Mouse (Mus musculus) kidney, embryonic 14.5 days (tissue): ENCODE measurements around the gene Nek11. TPM values are rescaled to one million over a fixed set of nuclear protein-coding genes. Genes with fewer than 3 reads are reported as not detected.

Experiments
- ATAC-seq: fragments of 200-750 bp; cut with Nextera tagmentation; 2 replicates; pipeline ENCODE4 v1.8.0; 2017; ENCODE audit warnings: moderate number of reproducible peaks, mild to moderate bottlenecking, moderate TSS enrichment, moderate library complexity; ENCODE audit not compliant: low FRiP score, low TSS enrichment
- H3K27ac ChIP-seq: fragments of 300-500 bp; sonication (generic); 2 replicates; pipeline ENCODE4 v1.5.1; 2014; ENCODE audit warnings: low read depth, mild to moderate bottlenecking, low read length, moderate library complexity, mixed read lengths
- H3K27me3 ChIP-seq: fragments of 300-500 bp; sonication (generic); 2 replicates; pipeline ENCODE4 v1.6.1; 2014; ENCODE audit warnings: mild to moderate bottlenecking, low read length; ENCODE audit not compliant: control insufficient read depth, insufficient read depth
- H3K36me3 ChIP-seq: fragments of 300-500 bp; sonication (generic); 2 replicates; pipeline ENCODE4 v1.6.1; 2014; ENCODE audit warnings: low read length, mixed read lengths; ENCODE audit not compliant: control insufficient read depth, insufficient read depth
- H3K4me1 ChIP-seq: fragments of 300-500 bp; sonication (generic); 2 replicates; pipeline ENCODE4 v1.6.1; 2014; ENCODE audit warnings: low read length, mixed read lengths; ENCODE audit not compliant: control insufficient read depth, insufficient read depth
- H3K4me2 ChIP-seq: fragments of 300-500 bp; sonication (generic); replicated peaks from 2 replicates; pipeline ENCODE4 v1.6.1; 2014; ENCODE audit warnings: low read depth, mild to moderate bottlenecking, low read length
- H3K4me3 ChIP-seq: fragments of 300-500 bp; sonication (generic); 2 replicates; pipeline ENCODE4 v1.5.1; 2014; ENCODE audit warnings: mild to moderate bottlenecking, low read length
- H3K9ac ChIP-seq: fragments of 300-500 bp; sonication (generic); 2 replicates; pipeline ENCODE4 v1.6.1; 2014; ENCODE audit warnings: low read depth, mild to moderate bottlenecking, low read length, moderate library complexity
- H3K9me3 ChIP-seq: fragments of 300-500 bp; sonication (generic); 2 replicates; pipeline ENCODE4 v1.6.1; 2016; ENCODE audit warnings: low read length; ENCODE audit not compliant: control insufficient read depth
- WGBS: fragments of 180-500 bp; shearing (Covaris S2); extraction: QIAGEN DNeasy Blood & Tissue Kit; methylation state at CpG from one replicate; pipeline ENCODE4 v1.1.7; 2014; 5-methylcytosine and 5-hydroxymethylcytosine counted together
- polyA plus RNA-seq: library from polyadenylated mRNA; unstranded; fragments of >200 nt; fragmentation: Nextera tagmentation; extraction: Ambion mirVana; gene quantifications from 2 replicates; pipeline ENCODE4 v1.2.1, GENCODE M21; 2014

Nek11 gene
- polyA plus RNA-seq, 1 experiment from 2014 or later: 0.49 TPM

GRCm38 (mm10) chr9:105300738-105301325, 94.5 kb downstream of the Nek11 start:
- 55% methylated on average over 2 of the region's 2 CpGs for whole genome bisulfite sequencing
- Histone ChIP-seq H3K27me3 (no peaks in the 10 kb centered on the region), H3K4me1 (no peaks in the 10 kb centered on the region), H3K9me3 (no peaks in the 10 kb centered on the region), H3K36me3 (no peaks in the 10 kb centered on the region), H3K27ac (no peak overlapping the region), H3K9ac (no peak overlapping the region), H3K4me2 (no peak overlapping the region), H3K4me3 (no peak overlapping the region)
- no peak for ATAC-seq

GRCm38 (mm10) chr9:105284670-105285069, 110.7 kb downstream of the Nek11 start:
- Histone ChIP-seq H3K4me1 (no peaks in the 10 kb centered on the region), H3K4me2 (no peak overlapping the region), H3K9ac (no peak overlapping the region), H3K27me3 (no peaks in the 10 kb centered on the region), H3K9me3 (no peaks in the 10 kb centered on the region), H3K4me3 (no peak overlapping the region), H3K36me3 (no peaks in the 10 kb centered on the region), H3K27ac (no peak overlapping the region)
- no peak for ATAC-seq
- 30% methylated on average over 7 of the region's 7 CpGs for WGBS

- Histone ChIP-seq H3K4me1 (no peaks in the 10 kb centered on the region), H3K27me3 (no peaks in the 10 kb centered on the region), H3K4me3 (no peak overlapping the region), H3K4me2 (no peak overlapping the region), H3K9ac (no peak overlapping the region), H3K36me3 (no peaks in the 10 kb centered on the region), H3K9me3 (no peaks in the 10 kb centered on the region), H3K27ac (no peak overlapping the region)
- no peak for ATAC-seq
- 36% methylated on average over 4 of the region's 4 CpGs for WGBS
Observed at GRCm38 (mm10) chr9:105282725-105283124, 112.6 kb downstream of the Nek11 start.

- 88% methylated on average over 3 of the region's 3 CpGs for WGBS
- H3K4me3 ChIP-seq: no peak overlapping the region
- no peaks in the 10 kb centered on the region for H3K4me1 ChIP-seq
- H3K9ac ChIP-seq: no peak overlapping the region
- ATAC-seq: no peak
- H3K27me3 ChIP-seq: no peaks in the 10 kb centered on the region
- no peaks in the 10 kb centered on the region for H3K36me3 ChIP-seq
- no peak overlapping the region for H3K27ac ChIP-seq
- H3K9me3 ChIP-seq: no peaks in the 10 kb centered on the region
- no peak overlapping the region for H3K4me2 ChIP-seq
Observed at GRCm38 (mm10) chr9:105274925-105275324, 120.4 kb downstream of the Nek11 start.

- Histone ChIP-seq H3K4me2 (no peak overlapping the region), H3K9ac (no peak overlapping the region), H3K27ac (no peak overlapping the region), H3K9me3 (no peaks in the 10 kb centered on the region), H3K36me3 (no peaks in the 10 kb centered on the region), H3K27me3 (no peaks in the 10 kb centered on the region), H3K4me1 (no peaks in the 10 kb centered on the region), H3K4me3 (no peak overlapping the region)
- no peak for ATAC-seq
- WGBS: 71% methylated on average over 6 of the region's 6 CpGs
Observed at GRCm38 (mm10) chr9:105274286-105274685, 121.0 kb downstream of the Nek11 start.

- Histone ChIP-seq H3K4me3 (no peak overlapping the region), H3K27ac (no peak overlapping the region), H3K36me3 (no peaks in the 10 kb centered on the region), H3K4me2 (no peak overlapping the region), H3K27me3 (no peaks in the 10 kb centered on the region), H3K4me1 (no peaks in the 10 kb centered on the region), H3K9ac (no peak overlapping the region), H3K9me3 (no peaks in the 10 kb centered on the region)
- no peak for ATAC-seq
- 7% methylated on average over 7 of the region's 7 CpGs for WGBS
Observed at GRCm38 (mm10) chr9:105272241-105272640, 123.1 kb downstream of the Nek11 start.

GRCm38 (mm10) chr9:105263140-105263539, 132.2 kb downstream of the Nek11 start:
- no peak overlapping the region for H3K9ac ChIP-seq
- WGBS: 68% methylated on average over 2 of the region's 2 CpGs
- no peak overlapping the region for H3K27ac ChIP-seq
- no peak for ATAC-seq
- no peaks in the 10 kb centered on the region for H3K9me3 ChIP-seq
- H3K4me2 ChIP-seq: no peak overlapping the region
- H3K27me3 ChIP-seq: no peaks in the 10 kb centered on the region
- H3K4me1 ChIP-seq: no peaks in the 10 kb centered on the region
- H3K36me3 ChIP-seq: no peaks in the 10 kb centered on the region
- H3K4me3 ChIP-seq: no peak overlapping the region

- Histone ChIP-seq H3K36me3 (no peaks in the 10 kb centered on the region), H3K4me3 (no peak overlapping the region), H3K4me1 (no peaks in the 10 kb centered on the region), H3K9me3 (no peaks in the 10 kb centered on the region), H3K9ac (no peak overlapping the region), H3K4me2 (no peak overlapping the region), H3K27me3 (no peaks in the 10 kb centered on the region), H3K27ac (no peak overlapping the region)
- 72% methylated on average over 10 of the region's 10 CpGs for WGBS
- ATAC-seq: no peak
Observed at GRCm38 (mm10) chr9:105257668-105258067, 137.7 kb downstream of the Nek11 start.

- 97% methylated on average over 1 of the region's 1 CpGs for WGBS
- no peak for ATAC-seq
- no peak overlapping the region for H3K27ac ChIP-seq
- H3K36me3 ChIP-seq: no peaks in the 10 kb centered on the region
- no peaks in the 10 kb centered on the region for H3K4me1 ChIP-seq
- H3K9ac ChIP-seq: no peak overlapping the region
- no peaks in the 10 kb centered on the region for H3K27me3 ChIP-seq
- no peaks in the 10 kb centered on the region for H3K9me3 ChIP-seq
- H3K4me3 ChIP-seq: no peak overlapping the region
- H3K4me2 ChIP-seq: no peak overlapping the region
Observed at GRCm38 (mm10) chr9:105254076-105254475, 141.2 kb downstream of the Nek11 start.
